Mouse (Mus musculus) forelimb bud, embryonic 11.5 days (tissue): ENCODE measurements around the gene Krtap19-9b.

ENCODE experiments used
- DNase-seq: peaks from one replicate; pipeline ENCODE4 v3.0.0-alpha.2; 2012; ENCODE audit warnings: low read depth, low spot score

Gene Krtap19-9b

DNA sequence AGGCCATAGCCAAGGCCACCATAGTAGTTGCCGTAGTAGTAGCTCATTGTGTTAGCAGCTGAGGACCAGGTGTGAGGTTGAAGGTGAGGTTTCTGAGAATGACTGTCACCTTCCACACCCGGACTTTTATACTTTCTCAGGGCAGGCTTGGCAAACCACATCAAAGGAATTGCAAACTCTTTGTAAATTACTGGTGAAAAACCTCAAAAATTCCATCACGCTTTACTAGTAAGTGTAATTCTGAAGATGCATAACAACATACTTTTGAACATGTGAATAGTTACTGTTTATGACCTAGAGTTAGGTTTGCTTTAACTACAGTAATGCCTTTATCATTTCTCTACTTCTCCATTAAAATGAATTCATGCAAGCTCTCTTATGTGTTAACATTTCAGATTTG is at the start of gene Krtap19-9b:
TSS of gene Krtap19-9b (minus strand) at position 101 of the 400 bp plus-strand sequence.
- no peak for DNase-seq

GRCm38 (mm10) chr16:88962773-88963172 is 30.7 kb upstream of the Krtap19-9b start, which contains the start of gene Krtap16-3:
Krtap16-3 (minus strand) TSS chr16:88962873.
- no peak for DNase-seq

DNA sequence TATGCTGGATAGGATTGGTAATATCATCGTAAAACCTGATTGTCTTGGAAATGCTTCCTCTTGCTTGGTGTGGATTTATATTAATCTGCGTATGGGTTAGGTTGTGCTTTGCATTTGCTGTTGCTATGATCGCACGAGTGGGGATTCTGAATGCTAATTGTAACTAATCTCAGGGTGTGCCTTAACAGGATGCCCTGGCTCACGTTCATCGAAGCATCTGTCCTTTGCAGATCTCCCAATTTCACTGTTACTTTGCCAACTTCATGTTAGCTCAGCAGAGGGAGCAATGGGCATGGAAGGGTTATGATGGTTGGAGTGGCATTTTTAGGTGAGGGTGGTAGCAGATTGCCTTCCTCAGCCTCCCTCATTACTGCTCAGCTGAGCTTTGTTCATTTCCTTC is 9.0 kb upstream of the Krtap19-9b start:
- DNase-seq = no peak

DNA sequence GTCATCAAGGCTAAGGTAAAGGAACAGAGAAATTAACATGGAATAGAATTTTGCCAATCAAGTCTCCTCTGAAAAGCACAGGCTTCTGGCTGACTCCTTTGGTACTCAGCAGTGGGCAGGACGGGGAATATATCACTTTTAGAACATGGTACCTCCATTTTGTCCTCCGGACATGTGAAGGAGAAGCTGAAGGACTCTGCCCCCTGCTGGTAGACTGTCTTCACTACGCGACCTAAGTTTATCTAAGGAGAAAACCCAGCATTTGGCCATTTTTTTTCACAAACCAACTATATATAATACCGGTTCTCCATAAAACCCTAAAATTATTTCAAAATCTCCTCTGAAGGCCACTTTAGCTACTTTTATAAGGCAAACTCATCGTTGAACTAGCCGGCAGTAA is 6.2 kb upstream of the Krtap19-9b start:
- peak; percentile 42 for DNase-seq

- no peak for DNase-seq
These were observed 35.7 kb downstream of the Krtap19-9b start, which contains the start of gene Krtap19-5 for GRCm38 (mm10) chr16:88896357-88896756. Krtap19-5 (minus strand) TSS chr16:88896457.

GRCm38 (mm10) chr16:88886870-88887269 is 45.2 kb downstream of the Krtap19-9b start:
- DNase-seq = no peak

DNA sequence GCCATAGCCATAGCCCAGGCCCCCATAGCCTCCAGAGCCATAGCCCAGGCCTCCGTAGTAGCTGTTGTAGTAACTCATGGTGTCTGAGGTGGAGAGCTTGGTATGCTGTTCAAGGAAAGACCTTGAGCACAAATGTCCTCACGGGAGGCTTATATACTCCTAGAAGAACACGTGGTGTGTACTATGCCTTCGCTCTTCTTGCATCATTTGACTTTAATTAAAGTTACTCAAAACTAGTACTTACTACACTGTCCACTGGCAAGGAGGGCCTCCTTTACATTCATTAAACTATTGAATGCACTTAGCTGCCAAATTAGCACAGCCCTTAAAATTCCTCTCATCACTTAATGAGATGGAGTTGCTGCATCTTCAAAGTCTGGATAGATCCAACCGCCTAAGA is 47.1 kb downstream of the Krtap19-9b start, which contains the start of gene Krtap19-4:
TSS of gene Krtap19-4 (minus strand) at position 101 of the 400 bp plus-strand sequence.
- no peak for DNase-seq
